Mouse (Mus musculus): ENCODE results near the gene Pias3. TPM values are rescaled to one million over a fixed set of nuclear protein-coding genes. Genes with fewer than 3 reads are reported as not detected.
"Not testable (repeated sequence)": the region's sequence is repeated elsewhere in the genome, so short reads cannot be mapped to it uniquely, and the experiment has no call there.

Gene Pias3
- 33.1 and 46.0 TPM in 2 replicates for total RNA-seq (2014; rRNA removed)
- 44.2 and 49.7 TPM in 2 replicates for polyA plus RNA-seq (2015; fragmentation: Nextera tagmentation; extraction: Ambion mirVana)

GRCm38 (mm10) chr3:96696198-96696765, at the start of gene Pias3:
TSS of gene Pias3 (plus strand) at chr3:96696384.
- Histone ChIP-seq H3K9ac (replicated peaks; ENCODE audit: low read length, poor library complexity, severe bottlenecking) (peak within 1 kb of the TSS; percentile 81), H3K4me2 (ENCODE audit: low read depth, low read length, poor library complexity, severe bottlenecking) (peak within 1 kb of the TSS; percentile 86), H3K4me1 (ENCODE audit: insufficient read depth, low read length) (peaks cover 4% of the 10 kb centered on the region; the same call in 1 of the 2 replicates), H3K36me3 (ENCODE audit: insufficient read depth, low read length) (peaks cover 6% of the 10 kb centered on the region), H3K4me3 (ENCODE audit: low read depth, low read length) (peak within 1 kb of the TSS; percentile 94), H3K27ac (ENCODE audit: low read depth, low read length) (peak within 1 kb of the TSS; percentile 78), H3K27me3 (ENCODE audit: insufficient read depth, low read length) (no peaks in the 10 kb centered on the region), H3K9me3 (ENCODE audit: low read length) (no peaks in the 10 kb centered on the region)
- TF ChIP-seq CTCF (IDR thresholded peaks at IDR 0.05), result no peak
- ATAC-seq (ENCODE audit: low FRiP score), result peak; percentile 71
- 1% methylated on average over 35 of the region's 35 CpGs for WGBS
- peak; percentile 71 for DNase-seq (ENCODE audit: low spot score)

- Histone ChIP-seq H3K4me3 (ENCODE audit: low read depth, low read length) (no peak overlapping the region), H3K4me1 (ENCODE audit: insufficient read depth, low read length) (no peaks in the 10 kb centered on the region), H3K9me3 (ENCODE audit: low read length) (no peaks in the 10 kb centered on the region), H3K9ac (replicated peaks; ENCODE audit: low read length, poor library complexity, severe bottlenecking) (no peak overlapping the region), H3K4me2 (ENCODE audit: low read depth, low read length, poor library complexity, severe bottlenecking) (no peak overlapping the region), H3K36me3 (ENCODE audit: insufficient read depth, low read length) (peaks cover 13% of the 10 kb centered on the region), H3K27me3 (ENCODE audit: insufficient read depth, low read length) (no peaks in the 10 kb centered on the region), H3K27ac (ENCODE audit: low read depth, low read length) (no peak overlapping the region)
- TF ChIP-seq CTCF (IDR thresholded peaks at IDR 0.05), result no peak
- WGBS, result 84% methylated on average over 3 of the region's 3 CpGs
- DNase-seq (ENCODE audit: low spot score), result no peak
- ATAC-seq (ENCODE audit: low FRiP score), result no peak
Observed at GRCm38 (mm10) chr3:96647365-96647764, 48.8 kb upstream of the Pias3 start.

GRCm38 (mm10) chr3:96660901-96661300, 35.3 kb upstream of the Pias3 start:
- Histone ChIP-seq H3K27me3 (ENCODE audit: insufficient read depth, low read length) (no peaks in the 10 kb centered on the region), H3K4me3 (ENCODE audit: low read depth, low read length) (no peak overlapping the region), H3K27ac (ENCODE audit: low read depth, low read length) (no peak overlapping the region), H3K4me2 (ENCODE audit: low read depth, low read length, poor library complexity, severe bottlenecking) (no peak overlapping the region), H3K4me1 (ENCODE audit: insufficient read depth, low read length) (peaks cover 5% of the 10 kb centered on the region; the same call in 1 of the 2 replicates), H3K9me3 (ENCODE audit: low read length) (no peaks in the 10 kb centered on the region), H3K36me3 (ENCODE audit: insufficient read depth, low read length) (peaks cover 6% of the 10 kb centered on the region), H3K9ac (replicated peaks; ENCODE audit: low read length, poor library complexity, severe bottlenecking) (no peak overlapping the region)
- no peak for DNase-seq (ENCODE audit: low spot score)
- TF ChIP-seq CTCF (IDR thresholded peaks at IDR 0.05), result no peak
- no peak for ATAC-seq (ENCODE audit: low FRiP score)
- whole genome bisulfite sequencing, result 90% methylated on average over 2 of the region's 2 CpGs

GRCm38 (mm10) chr3:96662731-96663316, 33.4 kb upstream of the Pias3 start:
- H3K9me3 ChIP-seq (ENCODE audit: low read length), result no peaks in the 10 kb centered on the region
- TF ChIP-seq CTCF (IDR thresholded peaks at IDR 0.05), result no peak
- no peaks in the 10 kb centered on the region for H3K27me3 ChIP-seq (ENCODE audit: insufficient read depth, low read length)
- peak overlapping the region; percentile 53 for H3K4me2 ChIP-seq (ENCODE audit: low read depth, low read length, poor library complexity, severe bottlenecking)
- WGBS, result 43% methylated on average over 8 of the region's 8 CpGs
- no peaks in the 10 kb centered on the region; the same call in 1 of the 2 replicates for H3K36me3 ChIP-seq (ENCODE audit: insufficient read depth, low read length)
- H3K9ac ChIP-seq (replicated peaks; ENCODE audit: low read length, poor library complexity, severe bottlenecking), result peak overlapping the region; percentile 0; the same call in 1 of the 2 replicates
- no peak for ATAC-seq (ENCODE audit: low FRiP score)
- peaks cover 5% of the 10 kb centered on the region; the same call in 1 of the 2 replicates for H3K4me1 ChIP-seq (ENCODE audit: insufficient read depth, low read length)
- H3K4me3 ChIP-seq (ENCODE audit: low read depth, low read length), result peak overlapping the region; percentile 27; the same call in 1 of the 2 replicates
- peak overlapping the region; percentile 59 for H3K27ac ChIP-seq (ENCODE audit: low read depth, low read length)
- DNase-seq (ENCODE audit: low spot score), result peak; percentile 32

- Histone ChIP-seq H3K4me2 (ENCODE audit: low read depth, low read length, poor library complexity, severe bottlenecking) (peak overlapping the region; percentile 53), H3K9me3 (ENCODE audit: low read length) (no peaks in the 10 kb centered on the region), H3K9ac (replicated peaks; ENCODE audit: low read length, poor library complexity, severe bottlenecking) (0 out of 2 replicates have a peak overlapping the region, but pooled peaks have one; percentile 0), H3K4me1 (ENCODE audit: insufficient read depth, low read length) (peaks cover 5% of the 10 kb centered on the region; the same call in 1 of the 2 replicates), H3K36me3 (ENCODE audit: insufficient read depth, low read length) (no peaks in the 10 kb centered on the region), H3K4me3 (ENCODE audit: low read depth, low read length) (peak overlapping the region; percentile 27), H3K27me3 (ENCODE audit: insufficient read depth, low read length) (no peaks in the 10 kb centered on the region), H3K27ac (ENCODE audit: low read depth, low read length) (peak overlapping the region; percentile 59)
- ATAC-seq (ENCODE audit: low FRiP score), result peak; percentile 81
- WGBS, result 5% methylated on average over 16 of the region's 18 CpGs
- peak; percentile 88 for DNase-seq (ENCODE audit: low spot score)
- TF ChIP-seq CTCF (IDR thresholded peaks at IDR 0.05), result peak; percentile 85
Observed at GRCm38 (mm10) chr3:96663432-96664239, 32.5 kb upstream of the Pias3 start.

- WGBS, result 95% methylated on average over 7 of the region's 7 CpGs
Observed at GRCm38 (mm10) chr3:96665732-96666363, 30.3 kb upstream of the Pias3 start.

More at GRCm38 (mm10) chr3:96665732-96666363, 30.3 kb upstream of the Pias3 start:
- H3K4me2 ChIP-seq (ENCODE audit: low read depth, low read length, poor library complexity, severe bottlenecking); H3K4me3 ChIP-seq (ENCODE audit: low read depth, low read length); H3K27ac ChIP-seq (ENCODE audit: low read depth, low read length); H3K36me3 ChIP-seq (ENCODE audit: insufficient read depth, low read length); ATAC-seq (ENCODE audit: low FRiP score); H3K4me1 ChIP-seq (ENCODE audit: insufficient read depth, low read length); DNase-seq (ENCODE audit: low spot score); H3K9me3 ChIP-seq (ENCODE audit: low read length); H3K9ac ChIP-seq (replicated peaks; ENCODE audit: low read length, poor library complexity, severe bottlenecking); H3K27me3 ChIP-seq (ENCODE audit: insufficient read depth, low read length): not testable (repeated sequence)
